Mouse (Mus musculus) hindbrain, embryonic 10.5 days (tissue): ENCODE measurements around the gene Mxra8. TPM values are rescaled to one million over a fixed set of nuclear protein-coding genes. Genes with fewer than 3 reads are reported as not detected.

Experiments
- DNase-seq: peaks from one replicate; pipeline ENCODE4 v3.0.0-alpha.2; 2017; ENCODE audit warnings: low spot score
- H3K27ac ChIP-seq: fragments of 300-500 bp; sonication (generic); 2 replicates; pipeline ENCODE4 v1.5.1; 2016; ENCODE audit warnings: mild to moderate bottlenecking, moderate library complexity
- H3K27me3 ChIP-seq: fragments of 300-500 bp; sonication (generic); 2 replicates; pipeline ENCODE4 v1.6.1; 2016; ENCODE audit warnings: mild to moderate bottlenecking; ENCODE audit not compliant: poor library complexity, insufficient read depth, severe bottlenecking
- H3K36me3 ChIP-seq: fragments of 300-500 bp; sonication (generic); 2 replicates; pipeline ENCODE4 v1.6.1; 2016; ENCODE audit warnings: mild to moderate bottlenecking, moderate library complexity
- H3K4me1 ChIP-seq: fragments of 300-500 bp; sonication (generic); replicated peaks from 2 replicates; pipeline ENCODE4 v1.6.1; 2016; ENCODE audit warnings: mild to moderate bottlenecking
- H3K4me3 ChIP-seq: fragments of 300-500 bp; sonication (generic); 2 replicates; pipeline ENCODE4 v1.5.1; 2016; ENCODE audit warnings: mild to moderate bottlenecking, moderate library complexity
- H3K9me3 ChIP-seq: fragments of 300-500 bp; sonication (generic); 2 replicates; pipeline ENCODE4 v1.6.1; 2016; ENCODE audit warnings: mild to moderate bottlenecking, moderate library complexity
- WGBS: fragments of 180-500 bp; shearing (Covaris S2); methylation state at CpG from one replicate; pipeline ENCODE4 v1.1.7; 2016; 5-methylcytosine and 5-hydroxymethylcytosine counted together
- polyA plus RNA-seq: library from polyadenylated mRNA; unstranded; fragments of >200 nt; fragmentation: Nextera tagmentation; extraction: Ambion mirVana; gene quantifications from 2 replicates; pipeline ENCODE4 v1.2.1, GENCODE M21; 2016

Gene Mxra8
- polyA plus RNA-seq, 1 experiment from 2014 or later: 56.1 TPM

DNA sequence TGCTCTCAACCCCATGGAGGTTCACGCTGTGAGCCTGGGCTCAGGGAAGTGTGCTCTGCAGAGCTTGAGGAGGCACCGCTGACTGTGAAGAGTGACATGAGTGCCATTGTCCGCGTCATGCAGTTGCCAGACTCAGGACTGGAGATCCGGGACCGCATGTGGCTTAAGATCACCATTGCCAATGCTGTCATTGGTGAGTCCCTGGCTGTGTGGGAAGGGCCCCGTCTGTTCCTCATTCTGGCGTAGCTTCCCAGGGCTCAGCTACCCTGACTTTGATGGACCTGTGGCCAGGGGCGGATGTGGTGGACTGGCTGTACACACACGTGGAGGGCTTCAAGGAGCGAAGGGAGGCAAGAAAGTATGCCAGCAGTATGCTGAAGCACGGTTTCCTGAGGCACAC lies 16.6 kb downstream of the Mxra8 start:
- Histone ChIP-seq H3K27ac (no peak overlapping the region), H3K9me3 (no peaks in the 10 kb centered on the region), H3K4me3 (no peak overlapping the region), H3K27me3 (no peaks in the 10 kb centered on the region), H3K36me3 (peaks cover 91% of the 10 kb centered on the region), H3K4me1 (no peaks in the 10 kb centered on the region)
- 93% methylated on average over 12 of the region's 12 CpGs for WGBS
- no peak for DNase-seq

GRCm38 (mm10) chr4:155856881-155857280 lies 17.4 kb downstream of the Mxra8 start:
- Histone ChIP-seq H3K36me3 (peaks cover 96% of the 10 kb centered on the region), H3K9me3 (no peaks in the 10 kb centered on the region), H3K4me3 (no peak overlapping the region), H3K27ac (no peak overlapping the region), H3K4me1 (no peaks in the 10 kb centered on the region), H3K27me3 (no peaks in the 10 kb centered on the region)
- WGBS: 84% methylated on average over 3 of the region's 3 CpGs
- no peak for DNase-seq

GRCm38 (mm10) chr4:155859318-155859717 lies 19.8 kb downstream of the Mxra8 start:
- no peaks in the 10 kb centered on the region for H3K9me3 ChIP-seq
- no peak overlapping the region for H3K4me3 ChIP-seq
- no peak overlapping the region for H3K27ac ChIP-seq
- H3K4me1 ChIP-seq: no peaks in the 10 kb centered on the region
- H3K36me3 ChIP-seq: peaks cover 84% of the 10 kb centered on the region
- DNase-seq: peak; percentile 82
- H3K27me3 ChIP-seq: no peaks in the 10 kb centered on the region
- WGBS: 28% methylated on average over 13 of the region's 13 CpGs

- no peak overlapping the region for H3K4me3 ChIP-seq
- DNase-seq: no peak
- H3K27me3 ChIP-seq: no peaks in the 10 kb centered on the region
- no peak overlapping the region for H3K27ac ChIP-seq
- H3K4me1 ChIP-seq: no peaks in the 10 kb centered on the region
- peaks cover 84% of the 10 kb centered on the region for H3K36me3 ChIP-seq
- 95% methylated on average over 7 of the region's 7 CpGs for WGBS
- no peaks in the 10 kb centered on the region for H3K9me3 ChIP-seq
Measured at GRCm38 (mm10) chr4:155861787-155862186, 22.3 kb downstream of the Mxra8 start.

DNA sequence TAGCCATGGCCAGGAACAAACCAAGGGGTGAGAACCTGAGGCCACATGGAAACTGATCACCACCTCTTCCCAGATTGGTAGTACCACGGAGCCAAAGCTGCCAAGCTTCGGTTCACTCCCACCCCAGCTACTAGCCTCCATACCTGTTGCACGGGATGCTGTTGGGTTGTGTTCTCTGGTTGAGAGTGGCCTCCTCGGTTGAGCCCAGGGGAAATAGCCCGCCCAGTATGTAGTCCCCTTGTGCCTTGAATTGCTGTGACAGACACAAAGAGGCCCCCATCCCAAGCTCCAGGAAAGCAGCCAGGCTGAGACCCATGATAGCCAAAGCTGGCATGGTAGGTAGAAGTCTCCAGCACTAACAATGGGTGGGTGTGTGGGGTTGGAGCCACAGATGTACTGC lies 23.5 kb downstream of the Mxra8 start, which contains the start of gene Tas1r3:
Tas1r3 (minus strand) TSS at position 362 of the 400 bp plus-strand sequence.
- Histone ChIP-seq H3K4me1 (peaks cover 1% of the 10 kb centered on the region; the same call in 1 of the 2 replicates), H3K27me3 (no peaks in the 10 kb centered on the region), H3K36me3 (peaks cover 75% of the 10 kb centered on the region), H3K27ac (no peak within 1 kb of the TSS), H3K4me3 (no peak within 1 kb of the TSS), H3K9me3 (no peaks in the 10 kb centered on the region)
- DNase-seq: no peak
- WGBS: 84% methylated on average over 5 of the region's 5 CpGs

GRCm38 (mm10) chr4:155868614-155869298 lies 29.3 kb downstream of the Mxra8 start:
- H3K27me3 ChIP-seq: no peaks in the 10 kb centered on the region
- 10% methylated on average over 22 of the region's 22 CpGs for WGBS
- peak overlapping the region; percentile 91 for H3K27ac ChIP-seq
- peaks cover 58% of the 10 kb centered on the region for H3K36me3 ChIP-seq
- peaks cover 28% of the 10 kb centered on the region for H3K4me1 ChIP-seq
- H3K4me3 ChIP-seq: peak overlapping the region; percentile 87
- no peaks in the 10 kb centered on the region for H3K9me3 ChIP-seq
- no peak for DNase-seq

- Histone ChIP-seq H3K27ac (peak within 1 kb of the TSS; percentile 91), H3K27me3 (no peaks in the 10 kb centered on the region), H3K4me1 (peaks cover 28% of the 10 kb centered on the region), H3K9me3 (no peaks in the 10 kb centered on the region), H3K4me3 (peak within 1 kb of the TSS; percentile 87), H3K36me3 (peaks cover 63% of the 10 kb centered on the region)
- DNase-seq: peak; percentile 97
- under 1% methylated on average over 63 of the region's 63 CpGs for WGBS
Measured at GRCm38 (mm10) chr4:155869317-155870033, 30.0 kb downstream of the Mxra8 start, which contains the start of the genes Cptp and Ints11. Gene Cptp (minus strand): TSS chr4:155869440. Gene Ints11 (plus strand): TSS chr4:155869546.

DNA sequence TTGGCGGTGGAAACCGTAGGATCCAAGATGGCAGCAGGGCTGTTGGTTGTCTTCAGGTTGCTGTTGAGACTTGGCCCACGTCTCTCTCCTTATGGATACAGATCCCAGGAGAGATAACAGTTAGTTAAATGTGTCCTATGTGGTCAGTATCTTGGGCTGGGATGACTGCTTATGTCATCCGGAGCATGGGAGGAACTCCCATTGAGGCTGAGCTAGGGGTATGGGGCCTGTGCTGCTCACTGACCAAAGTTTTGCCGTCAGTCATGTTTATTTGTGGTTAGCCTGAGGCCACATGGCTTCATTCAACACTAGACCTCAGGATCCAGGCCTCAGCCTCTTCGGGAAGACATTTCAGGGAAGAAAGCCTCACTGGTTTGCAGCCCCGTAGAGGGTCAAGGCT lies 31.9 kb downstream of the Mxra8 start:
- Histone ChIP-seq H3K9me3 (no peaks in the 10 kb centered on the region), H3K27ac (no peak overlapping the region), H3K27me3 (no peaks in the 10 kb centered on the region), H3K4me1 (peaks cover 28% of the 10 kb centered on the region), H3K36me3 (peaks cover 62% of the 10 kb centered on the region), H3K4me3 (no peak overlapping the region)
- no peak for DNase-seq
- 93% methylated on average over 7 of the region's 7 CpGs for WGBS

- H3K4me1 ChIP-seq: no peaks in the 10 kb centered on the region
- no peak for DNase-seq
- peaks cover 89% of the 10 kb centered on the region for H3K36me3 ChIP-seq
- H3K27me3 ChIP-seq: no peaks in the 10 kb centered on the region
- WGBS: 90% methylated on average over 3 of the region's 3 CpGs
- H3K27ac ChIP-seq: no peak overlapping the region
- H3K4me3 ChIP-seq: no peak overlapping the region
- no peaks in the 10 kb centered on the region for H3K9me3 ChIP-seq
Measured at GRCm38 (mm10) chr4:155883587-155883986, 44.1 kb downstream of the Mxra8 start.

DNA sequence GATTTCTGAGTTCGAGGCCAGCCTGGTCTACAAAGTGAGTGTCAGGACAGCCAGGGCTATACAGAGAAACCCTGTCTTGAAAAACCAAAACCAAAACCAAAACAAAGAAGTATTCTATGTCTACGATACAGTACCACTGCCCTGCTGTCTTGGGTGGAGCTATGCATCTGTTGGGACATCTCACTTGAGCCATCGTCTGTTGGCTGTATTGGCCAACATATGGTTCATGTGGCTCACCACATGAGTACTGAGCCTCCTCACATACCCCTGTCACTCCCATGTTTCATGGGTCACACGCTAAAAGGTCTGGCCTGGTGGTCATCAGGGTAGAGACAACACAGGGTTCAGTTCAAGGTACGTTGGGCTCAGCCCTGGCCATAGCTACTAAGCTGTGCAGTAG lies 46.9 kb downstream of the Mxra8 start:
- Histone ChIP-seq H3K9me3 (no peaks in the 10 kb centered on the region), H3K36me3 (peaks cover 83% of the 10 kb centered on the region), H3K4me3 (no peak overlapping the region), H3K27me3 (no peaks in the 10 kb centered on the region), H3K4me1 (peaks cover 18% of the 10 kb centered on the region), H3K27ac (no peak overlapping the region)
- 94% methylated on average over 5 of the region's 5 CpGs for WGBS
- DNase-seq: no peak

GRCm38 (mm10) chr4:155887674-155888073 lies 48.2 kb downstream of the Mxra8 start:
- 92% methylated on average over 10 of the region's 10 CpGs for WGBS
- H3K27me3 ChIP-seq: no peaks in the 10 kb centered on the region
- no peak overlapping the region for H3K4me3 ChIP-seq
- H3K36me3 ChIP-seq: peaks cover 75% of the 10 kb centered on the region
- peaks cover 21% of the 10 kb centered on the region for H3K4me1 ChIP-seq
- H3K9me3 ChIP-seq: no peaks in the 10 kb centered on the region
- no peak overlapping the region for H3K27ac ChIP-seq
- no peak for DNase-seq

DNA sequence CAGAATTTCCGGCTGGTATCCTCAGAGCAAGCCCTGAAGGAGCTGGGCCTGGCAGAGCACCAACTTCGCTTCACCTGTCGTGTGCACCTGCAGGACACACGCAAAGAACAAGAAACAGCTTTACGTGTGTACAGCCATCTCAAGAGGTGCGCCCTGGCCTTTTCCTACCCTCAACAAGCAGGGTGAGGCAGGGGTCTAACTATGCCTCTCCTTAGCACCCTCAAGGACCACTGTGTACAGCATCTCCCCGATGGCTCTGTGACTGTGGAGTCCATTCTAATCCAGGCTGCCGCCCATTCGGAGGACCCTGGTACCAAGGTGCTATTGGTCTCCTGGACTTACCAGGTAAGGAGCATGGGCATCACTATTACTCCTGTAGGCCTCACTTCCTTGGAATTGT lies 48.7 kb downstream of the Mxra8 start:
- no peak overlapping the region for H3K27ac ChIP-seq
- H3K4me1 ChIP-seq: peaks cover 26% of the 10 kb centered on the region
- H3K36me3 ChIP-seq: peaks cover 71% of the 10 kb centered on the region
- 96% methylated on average over 9 of the region's 9 CpGs for WGBS
- no peak for DNase-seq
- no peaks in the 10 kb centered on the region for H3K27me3 ChIP-seq
- H3K4me3 ChIP-seq: no peak overlapping the region
- no peaks in the 10 kb centered on the region for H3K9me3 ChIP-seq

DNA sequence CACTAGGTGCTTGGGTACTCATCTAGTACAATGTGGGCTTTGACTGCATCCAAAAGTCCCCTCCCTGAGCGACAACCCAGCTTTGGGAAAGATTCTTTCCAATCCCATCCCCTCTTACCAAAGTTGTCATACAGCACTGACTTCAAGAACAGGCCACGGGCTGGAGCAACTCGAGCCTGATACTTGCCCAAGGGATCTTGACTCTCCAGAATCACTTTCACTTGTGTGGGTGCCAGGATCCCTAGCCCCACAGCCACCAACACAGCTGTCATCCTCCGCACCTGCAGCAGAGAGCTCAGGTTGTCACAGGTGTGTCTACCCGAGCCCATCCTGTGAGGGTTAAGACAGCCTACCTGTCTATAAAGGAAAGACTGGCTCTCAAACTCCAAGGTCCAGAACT lies 49.8 kb downstream of the Mxra8 start:
- Histone ChIP-seq H3K9me3 (no peaks in the 10 kb centered on the region), H3K27ac (no peak overlapping the region), H3K36me3 (peaks cover 60% of the 10 kb centered on the region), H3K4me1 (peaks cover 37% of the 10 kb centered on the region), H3K27me3 (no peaks in the 10 kb centered on the region), H3K4me3 (no peak overlapping the region)
- 89% methylated on average over 5 of the region's 5 CpGs for WGBS
- DNase-seq: no peak
